Mouse (Mus musculus) brain, adult 2 months (tissue): Measurements from ENCODE around the gene Ankrd13d.

Experiments used
- DNase-seq: peaks from one replicate; pipeline ENCODE4 v3.0.0; 2011; ENCODE audit warnings: low read depth, low spot score

Gene Ankrd13d

DNA sequence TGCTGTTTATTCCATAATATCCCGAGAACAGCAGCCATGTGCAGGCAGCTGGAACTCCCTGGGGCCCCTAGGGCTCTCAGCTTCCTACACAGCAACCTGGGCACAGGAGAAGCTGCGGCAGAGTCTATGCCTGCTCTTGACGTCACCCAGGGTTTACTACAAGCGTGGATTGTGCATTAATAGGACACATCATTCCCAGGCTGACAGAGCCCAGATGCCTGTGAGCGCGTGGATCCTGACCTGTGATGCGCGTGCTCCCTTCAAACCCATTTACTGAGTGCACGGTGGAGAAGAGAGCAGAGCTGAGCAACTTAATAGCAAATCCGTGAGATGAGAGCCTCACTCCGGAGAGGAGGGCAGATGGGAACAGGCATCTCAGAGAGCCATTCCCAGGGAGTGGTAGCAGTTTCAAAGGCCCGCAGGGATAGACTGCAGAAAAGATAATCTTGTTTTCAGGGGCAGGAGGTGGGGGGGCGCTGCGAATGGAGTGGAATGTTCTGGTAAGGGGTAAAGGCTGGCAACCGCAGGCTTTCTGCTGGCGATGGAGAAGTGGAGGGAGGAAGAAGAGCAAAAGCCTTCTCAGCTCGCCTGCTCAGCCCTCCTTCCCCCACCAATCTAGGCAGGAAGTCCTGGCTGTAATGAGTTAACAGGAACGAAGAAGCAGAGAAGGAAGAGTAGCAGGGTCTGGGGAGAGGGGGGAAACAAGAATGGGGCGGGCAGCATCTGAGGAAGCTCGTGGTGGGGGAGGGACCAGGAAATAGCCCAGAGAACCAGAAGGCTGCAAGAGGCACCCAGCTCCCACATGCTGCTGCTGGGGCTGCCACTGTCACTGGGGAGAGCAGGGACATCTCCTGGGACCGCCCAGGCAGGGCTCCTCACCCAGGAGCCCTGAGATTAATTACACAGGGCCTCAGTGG lies 19.1 kb upstream of the Ankrd13d start:
- DNase-seq = peak; percentile 84

DNA sequence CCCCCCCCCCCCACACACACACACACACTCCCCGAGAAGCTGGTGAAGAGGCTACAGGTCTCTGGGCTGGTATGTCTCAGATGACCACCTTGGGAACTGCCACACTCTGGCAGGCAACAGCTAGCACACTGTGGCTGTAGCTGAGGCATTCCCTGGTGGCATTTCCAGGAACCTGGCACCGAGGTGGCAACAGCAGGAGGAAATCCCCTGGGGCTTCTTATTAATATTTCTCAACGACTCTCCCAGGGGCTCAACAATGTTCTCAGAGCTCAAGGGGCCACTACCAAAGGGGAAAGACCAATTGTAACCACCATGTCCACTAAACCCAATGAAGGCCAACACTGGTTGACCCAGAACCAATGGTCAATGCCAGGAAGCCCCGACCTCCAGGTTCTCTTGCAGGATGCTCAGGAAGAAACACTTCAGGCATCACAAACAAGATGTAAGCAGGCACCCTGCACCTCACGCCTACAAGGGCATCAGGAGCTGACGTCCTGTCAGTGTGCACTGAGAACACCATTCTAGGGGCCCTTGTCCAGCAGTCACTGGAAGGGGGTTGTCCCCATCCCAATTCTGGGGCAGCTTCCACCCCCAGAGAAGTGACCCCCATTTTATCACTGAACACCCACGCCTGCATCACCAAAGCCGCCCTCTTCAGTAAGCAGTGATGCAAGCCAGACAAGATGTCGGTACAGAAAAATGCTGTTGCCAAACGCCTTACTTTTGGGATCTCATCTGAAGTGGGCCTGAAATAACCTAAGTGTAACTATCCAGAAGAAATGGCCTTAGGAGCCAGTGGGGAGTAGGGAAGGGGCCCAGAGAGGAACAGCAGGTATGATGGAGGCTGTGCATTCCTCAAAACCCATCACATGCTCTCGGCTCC lies 18.2 kb upstream of the Ankrd13d start:
- DNase-seq = peak; percentile 64

DNA sequence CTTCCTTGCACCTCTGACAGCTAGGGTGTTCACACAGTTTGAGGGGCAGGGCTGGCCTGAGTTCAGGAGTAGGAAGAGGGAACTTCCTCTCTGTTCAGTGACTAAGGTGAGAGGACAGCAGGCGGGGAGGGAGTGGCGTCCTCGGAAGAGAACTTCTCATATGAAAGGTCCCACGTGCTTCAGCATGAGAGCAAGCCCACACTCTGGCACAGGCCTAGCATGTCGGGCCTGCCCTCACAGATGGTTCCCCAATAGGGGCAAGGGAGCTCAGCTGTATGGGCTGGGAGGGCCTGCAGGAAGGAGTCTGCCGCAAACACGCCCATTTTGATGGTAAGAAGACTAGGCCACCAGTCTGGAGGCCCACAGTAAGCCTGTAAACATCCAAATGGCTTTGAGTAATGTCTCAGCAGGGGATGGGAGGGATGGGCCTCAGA lies 17.4 kb upstream of the Ankrd13d start:
- peak; percentile 82 for DNase-seq

DNA sequence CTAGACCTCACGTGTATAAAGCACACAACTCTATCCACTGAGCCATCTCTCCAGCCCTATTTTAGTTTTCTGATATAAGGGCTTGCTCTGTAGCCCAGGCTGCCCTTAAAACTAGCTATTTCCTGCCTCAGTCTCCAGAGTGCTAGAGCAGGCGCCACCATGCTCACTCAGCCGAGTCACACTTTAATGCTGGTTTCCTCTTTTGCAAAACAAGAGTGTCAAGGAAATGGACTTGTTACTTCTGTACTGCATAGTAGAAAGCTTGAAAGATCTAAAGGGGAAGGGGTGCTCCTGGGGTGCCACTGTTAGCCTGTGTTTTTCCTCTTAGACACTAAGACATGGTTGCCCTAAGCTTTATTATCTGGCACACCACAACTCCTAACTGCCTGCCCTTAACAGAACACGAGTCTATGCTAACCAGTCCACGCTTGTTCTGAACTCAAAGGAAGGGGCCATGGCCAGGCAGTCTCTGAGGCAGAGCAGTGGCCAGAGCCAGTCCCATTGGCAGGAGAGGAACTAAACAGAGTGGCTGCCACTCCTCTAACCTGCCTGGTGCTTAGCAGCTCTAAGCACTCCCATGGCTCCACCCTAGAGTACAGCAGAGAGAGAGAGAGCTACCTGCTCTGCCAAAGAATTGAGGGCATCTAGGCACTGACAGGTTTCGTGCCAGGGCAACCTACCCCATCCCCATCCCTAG lies 16.8 kb upstream of the Ankrd13d start:
- no peak for DNase-seq

DNA sequence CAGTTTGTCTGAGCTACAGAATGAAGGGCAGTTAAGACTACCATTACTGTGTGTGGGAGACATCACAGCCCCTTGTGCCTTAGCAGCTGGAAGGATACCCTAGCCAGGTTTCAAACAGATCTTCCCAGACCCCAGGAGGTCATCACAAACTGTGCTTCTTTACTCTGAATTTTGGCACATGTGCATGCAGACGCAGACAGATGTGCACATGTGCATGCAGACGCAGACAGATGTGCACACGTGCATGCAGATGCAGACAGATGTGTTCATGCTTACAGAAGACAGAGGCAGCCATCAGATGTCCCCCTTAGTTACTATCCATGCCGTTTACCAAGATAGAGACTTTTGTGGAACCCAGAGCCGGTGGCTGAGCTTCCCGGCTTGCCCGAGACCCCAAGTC lies 16.2 kb upstream of the Ankrd13d start:
- no peak for DNase-seq

DNA sequence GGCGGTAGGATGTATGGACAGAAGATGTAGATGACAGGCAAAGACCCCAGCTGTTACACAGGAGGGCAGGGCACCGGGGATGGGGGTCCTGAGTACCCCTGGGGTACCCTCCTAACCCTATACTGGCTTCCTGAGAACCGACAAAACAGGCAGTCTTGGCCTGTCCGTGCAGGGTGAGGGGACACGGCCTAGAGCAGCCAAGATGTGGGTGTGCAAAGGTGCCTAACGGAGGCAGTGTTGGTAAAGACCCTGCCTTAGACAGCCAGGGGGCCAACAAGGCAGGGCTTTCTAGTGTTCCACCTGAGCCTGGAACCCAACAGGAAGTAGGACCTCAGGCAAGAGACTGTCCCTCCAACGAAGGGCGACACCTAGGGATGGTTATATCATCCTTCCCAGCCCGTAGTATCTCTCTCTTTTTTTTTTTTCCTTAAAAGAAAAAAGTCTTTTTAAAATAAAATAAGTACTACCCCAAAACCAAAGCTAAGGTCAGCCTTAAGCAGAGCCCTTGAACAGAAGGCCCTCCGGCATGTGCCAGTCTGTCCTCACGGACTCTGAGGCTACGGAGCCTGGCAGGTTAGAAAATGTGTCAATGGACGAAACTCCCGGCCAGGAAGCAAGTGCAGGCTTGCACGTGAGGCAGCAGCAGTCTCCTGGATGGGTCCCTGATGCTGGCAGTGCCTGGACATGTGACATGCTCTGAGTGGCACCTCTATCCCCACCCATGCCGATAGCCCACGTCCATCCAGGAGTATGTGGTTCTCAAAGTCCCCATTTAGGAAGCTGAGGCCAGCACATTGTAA lies 15.6 kb upstream of the Ankrd13d start:
- DNase-seq = peak; percentile 56

DNA sequence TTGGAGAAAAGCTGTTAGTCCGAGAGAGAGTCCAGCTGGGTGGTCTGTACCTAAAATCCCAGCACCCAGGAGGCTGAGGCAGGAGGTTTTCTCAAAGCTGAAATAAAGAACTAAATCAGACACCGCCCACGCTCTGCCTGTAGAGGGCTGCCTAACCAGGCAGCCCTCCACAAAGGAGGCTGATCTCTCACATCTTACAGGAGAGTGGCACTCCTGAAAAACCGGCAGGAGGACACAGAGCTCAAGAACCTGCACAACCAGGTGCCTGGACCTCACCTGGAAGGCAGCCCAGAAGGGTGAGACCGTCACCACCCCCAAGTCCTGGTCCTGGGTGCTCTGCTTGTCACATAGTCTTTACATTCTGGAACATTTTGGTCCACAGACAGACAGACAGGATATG lies 14.9 kb upstream of the Ankrd13d start:
- no peak for DNase-seq

DNA sequence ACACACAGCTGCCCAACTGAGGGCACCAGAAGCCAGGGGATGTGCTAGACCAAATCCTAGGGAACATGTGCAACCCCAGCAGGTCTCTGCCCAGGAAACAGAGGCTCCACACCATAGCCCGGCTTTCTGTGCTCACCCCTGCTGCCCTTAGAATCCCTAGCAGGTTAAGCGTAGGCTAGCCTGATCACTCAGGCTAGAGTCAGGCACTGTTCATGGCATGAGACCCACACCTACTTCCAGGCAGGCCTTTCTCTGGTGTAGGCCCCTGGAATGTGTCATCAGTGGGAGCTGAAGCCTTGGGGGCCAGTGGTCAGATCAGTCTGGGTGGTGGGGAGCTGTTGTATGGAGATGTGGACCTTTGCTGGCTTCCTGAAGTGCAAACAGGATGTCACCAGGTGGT lies 13.7 kb upstream of the Ankrd13d start:
- no peak for DNase-seq

DNA sequence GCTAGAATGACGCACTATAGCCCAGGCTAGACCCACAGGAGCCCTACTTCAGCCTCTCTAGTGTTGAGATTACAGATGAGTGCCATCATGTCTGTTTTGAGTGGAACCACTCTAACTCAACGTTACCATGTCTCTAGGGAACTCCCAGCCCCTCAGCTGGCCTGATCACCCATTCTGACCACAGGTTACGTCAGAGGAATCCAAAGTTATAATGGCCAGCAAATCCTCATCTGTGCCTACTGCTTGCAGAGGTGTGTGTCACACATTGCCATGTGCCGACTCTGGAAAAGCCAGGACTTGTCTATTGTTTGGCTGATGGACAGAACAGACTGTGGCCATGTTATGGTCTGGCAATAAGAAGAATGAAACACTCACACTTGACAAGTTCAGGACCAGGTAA lies 12.5 kb upstream of the Ankrd13d start:
- DNase-seq = no peak

DNA sequence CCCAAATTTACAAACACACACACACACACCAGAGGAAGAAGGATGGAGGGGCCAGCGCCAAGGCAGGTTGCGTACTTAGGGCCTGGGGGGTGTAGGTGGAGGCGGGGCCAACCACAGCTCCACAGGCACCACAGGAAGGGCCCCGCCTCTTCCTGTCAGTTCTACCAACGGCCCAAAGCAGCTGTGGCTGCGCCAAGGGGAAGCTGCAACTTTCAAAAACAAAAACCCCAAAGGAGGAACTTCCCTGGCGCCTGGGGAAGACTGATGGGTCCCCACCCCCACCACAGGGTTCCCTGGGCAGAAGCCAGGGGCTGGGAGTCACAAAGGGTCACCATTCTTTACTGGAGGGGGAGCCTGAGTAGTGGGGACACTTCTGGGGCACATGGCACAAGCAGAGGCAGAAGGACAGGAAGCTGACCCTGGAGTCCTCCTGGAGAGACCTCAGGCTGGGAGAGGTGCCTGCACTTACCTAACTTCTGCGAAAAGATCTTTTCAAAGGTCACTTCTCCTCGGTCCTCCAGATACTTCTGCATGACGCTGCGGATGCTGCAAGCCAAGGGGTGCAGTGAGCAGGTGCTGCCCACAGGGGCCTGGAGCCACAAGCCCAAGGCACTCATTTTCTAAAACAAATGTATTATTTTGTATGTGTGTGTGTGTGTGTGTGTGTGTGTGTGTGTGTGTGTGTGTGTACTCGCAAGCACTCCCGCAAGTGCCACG lies 11.6 kb upstream of the Ankrd13d start:
- peak; percentile 54 for DNase-seq

DNA sequence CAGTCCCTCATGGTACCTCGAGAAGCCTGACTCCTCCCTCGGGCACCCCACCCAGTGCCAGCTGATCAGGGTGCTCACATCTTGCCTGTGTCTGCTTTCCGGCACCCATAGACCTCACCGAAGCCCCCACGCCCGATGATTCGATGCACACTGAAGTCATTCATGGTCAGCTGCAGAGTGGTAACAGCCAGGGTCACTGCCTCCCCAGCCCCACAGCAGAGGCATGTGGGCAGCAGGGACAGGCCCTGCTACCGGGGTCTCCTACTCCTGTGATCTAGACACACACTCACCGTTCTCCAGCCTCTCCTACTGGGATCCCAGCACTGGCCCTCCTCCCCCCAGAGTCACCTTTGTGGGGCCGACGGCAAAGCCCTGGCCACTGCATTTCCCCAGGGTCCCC lies 8.2 kb upstream of the Ankrd13d start:
- no peak for DNase-seq

DNA sequence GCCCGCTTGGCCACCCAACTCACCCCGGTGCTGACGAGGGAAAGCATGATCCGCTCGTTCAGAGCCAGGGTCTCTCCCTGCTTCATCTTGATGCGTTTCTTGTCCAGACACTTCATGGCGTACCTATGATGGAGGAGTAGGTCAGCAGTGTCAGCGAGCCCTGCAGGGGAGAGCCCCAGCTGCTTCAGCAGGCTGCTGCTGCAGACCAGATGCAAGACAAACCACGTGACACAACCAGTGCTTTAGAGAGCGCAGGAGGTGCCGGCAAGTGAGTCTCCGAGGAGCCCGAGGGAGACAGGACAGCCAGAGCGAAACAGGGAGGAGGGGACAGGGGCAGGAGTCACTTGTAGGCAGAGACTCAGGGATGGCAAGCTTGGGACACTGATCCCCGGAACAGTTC lies 7.8 kb upstream of the Ankrd13d start:
- no peak for DNase-seq

DNA sequence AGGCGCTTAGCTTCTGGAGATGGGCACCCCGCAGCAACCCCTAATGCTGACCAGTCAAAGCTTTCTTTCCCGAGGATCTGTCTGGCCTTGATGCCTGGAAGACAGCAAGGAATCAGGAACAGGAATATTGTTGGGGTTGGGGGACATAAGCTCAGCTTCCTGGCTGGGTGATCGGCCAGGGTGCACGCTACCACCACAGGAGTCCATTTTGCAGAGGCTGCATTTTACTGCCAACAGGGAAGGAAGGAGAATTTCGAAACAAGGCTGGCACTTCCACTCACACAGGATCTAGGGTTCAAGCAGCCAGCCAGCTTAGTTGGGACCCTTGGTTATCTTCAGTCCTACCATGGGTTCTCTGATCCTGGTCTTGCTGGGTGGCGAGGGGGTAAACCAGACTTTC lies 716 bp upstream of the Ankrd13d start:
- DNase-seq = peak; percentile 31

DNA sequence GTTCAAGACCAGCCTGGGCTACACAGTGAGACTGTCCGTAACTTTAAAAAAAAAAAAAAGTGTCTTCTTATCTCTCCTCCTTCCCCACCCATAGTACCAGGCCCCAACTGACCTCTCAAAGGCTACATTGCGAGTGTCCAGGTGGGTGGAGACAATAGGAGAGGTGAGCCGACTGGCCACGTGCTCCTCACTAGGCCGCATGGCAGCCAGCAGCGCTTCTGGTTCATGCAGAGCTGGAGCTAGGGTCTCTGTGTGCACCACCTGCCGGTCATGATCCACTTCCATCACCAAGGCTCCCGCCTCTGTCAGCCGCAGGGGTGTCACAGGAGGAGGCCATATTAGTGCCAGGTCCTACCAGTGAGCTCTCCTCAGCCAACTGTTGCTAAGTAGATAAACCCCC lies 2.5 kb downstream of the Ankrd13d start:
- DNase-seq = no peak

DNA sequence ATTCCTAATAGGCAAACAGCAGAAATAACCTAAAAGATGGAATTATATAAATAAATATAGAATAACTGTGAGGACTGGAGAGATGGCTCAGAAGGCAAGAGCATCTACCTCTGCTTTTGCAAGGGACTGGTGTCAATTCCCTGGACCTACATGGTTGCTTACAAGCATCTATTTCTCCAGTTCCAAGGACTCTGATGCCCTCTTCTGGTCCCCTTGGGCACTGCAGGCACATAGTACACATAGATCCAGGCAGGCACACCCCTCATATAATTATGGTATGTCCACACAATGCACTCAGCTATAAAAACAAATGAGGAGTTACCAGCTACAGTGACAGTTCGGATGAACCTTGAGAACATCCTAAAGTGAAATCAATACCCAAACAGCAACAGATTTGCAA lies 3.5 kb downstream of the Ankrd13d start:
- no peak for DNase-seq

DNA sequence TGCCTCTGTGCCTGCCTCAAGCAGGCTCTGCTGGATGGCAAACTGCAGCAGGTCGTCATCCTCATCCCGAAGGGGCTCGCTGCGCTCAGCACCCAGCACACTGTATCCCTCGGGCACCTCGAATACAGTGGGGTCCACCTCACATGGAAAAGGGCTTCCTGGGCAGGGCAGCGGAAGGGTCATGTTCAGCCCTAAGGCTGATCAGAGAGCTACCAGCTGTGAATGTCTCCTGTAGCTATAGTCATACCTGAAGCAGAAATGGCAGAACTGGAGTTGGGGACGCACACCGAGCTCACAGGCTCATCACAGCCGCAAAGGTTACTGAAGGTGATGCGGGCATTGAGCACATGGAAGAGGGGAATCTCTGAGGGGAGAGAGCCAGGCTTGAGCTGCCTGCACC lies 12.0 kb downstream of the Ankrd13d start:
- DNase-seq = no peak

DNA sequence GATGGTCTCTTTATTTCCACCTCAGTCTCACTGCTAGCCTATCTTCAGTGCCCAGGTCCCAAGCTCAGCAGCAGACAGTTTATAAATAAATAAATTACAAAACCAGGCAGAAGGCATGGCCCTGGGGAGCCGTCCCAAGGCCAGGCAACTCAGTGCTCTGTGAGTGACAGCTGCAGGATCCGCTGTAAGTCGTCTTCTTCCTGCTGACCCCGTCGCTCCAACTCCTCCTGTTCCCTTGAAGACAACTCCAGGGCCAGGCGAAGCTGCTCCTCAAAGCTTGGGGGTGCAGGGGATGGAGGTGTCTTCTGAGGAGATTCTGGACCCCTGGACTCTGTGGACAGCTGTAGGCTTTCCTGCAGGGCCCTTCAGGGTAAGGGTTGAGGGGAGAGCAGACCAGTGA lies 12.8 kb downstream of the Ankrd13d start:
- DNase-seq = no peak

DNA sequence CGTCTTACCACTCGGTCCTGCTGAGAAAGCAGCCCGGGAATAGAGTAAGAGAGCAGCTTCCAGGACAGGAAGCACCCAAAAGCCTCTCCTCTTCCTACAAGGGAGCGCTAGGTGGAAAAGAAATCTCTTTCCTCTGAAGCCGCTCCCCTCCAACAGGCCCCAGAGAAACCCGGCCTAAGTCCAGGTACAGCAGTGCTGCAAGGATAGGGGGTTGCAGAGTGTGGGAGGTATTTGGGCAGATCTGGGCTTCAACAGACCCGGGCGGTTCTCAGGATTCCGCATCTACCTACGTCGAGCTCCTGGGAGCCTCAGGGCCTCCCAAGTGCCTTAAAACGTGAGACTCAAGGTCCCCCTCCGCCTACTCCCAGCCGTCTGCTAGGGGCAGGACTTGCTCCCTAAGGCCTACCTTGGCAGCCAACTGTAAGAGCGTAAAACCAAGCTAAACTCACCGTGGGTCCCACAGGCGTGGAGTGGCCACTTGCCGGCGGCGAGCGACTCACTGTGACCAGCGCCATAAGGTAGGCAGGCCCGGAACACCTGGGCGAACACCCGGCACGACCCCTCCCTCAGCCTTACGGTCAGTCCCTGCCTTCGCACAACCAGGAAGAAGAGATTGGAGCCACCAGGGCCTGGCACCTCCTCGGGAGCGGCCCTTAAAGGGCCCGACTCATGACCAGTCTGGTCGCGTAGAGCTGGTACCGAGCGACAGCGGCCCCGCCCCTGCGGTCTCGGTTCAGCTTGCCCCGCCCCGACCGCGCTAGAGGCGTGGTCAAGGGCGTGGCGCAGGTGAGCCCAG lies 14.2 kb downstream of the Ankrd13d start, which contains the start of gene Ssh3:
Gene Ssh3, minus strand, starts transcription at position 615 of the 796 bp plus-strand sequence.
- DNase-seq = peak; percentile 90

DNA sequence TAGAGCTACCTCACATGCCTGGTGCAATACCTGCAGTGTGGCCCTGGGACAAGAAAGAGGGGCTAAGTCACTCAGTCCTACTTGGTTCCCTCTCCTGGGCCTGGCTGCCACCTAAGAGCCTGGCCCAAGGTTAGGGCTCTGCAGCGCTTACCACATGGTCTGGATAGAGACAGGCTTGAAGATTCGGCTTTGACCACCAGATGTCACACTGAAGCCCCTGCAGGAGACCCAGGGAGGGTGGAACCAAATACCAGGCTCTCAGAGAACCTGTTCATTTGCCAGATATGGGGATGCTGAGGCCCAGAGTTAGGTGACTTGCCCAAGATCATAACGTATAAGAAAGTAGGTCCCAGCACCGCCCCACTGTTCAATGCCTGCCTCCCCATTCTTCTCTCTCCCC lies 17.0 kb downstream of the Ankrd13d start:
- no peak for DNase-seq
